Mouse (Mus musculus): ENCODE results near the gene Zer1.

DNA sequence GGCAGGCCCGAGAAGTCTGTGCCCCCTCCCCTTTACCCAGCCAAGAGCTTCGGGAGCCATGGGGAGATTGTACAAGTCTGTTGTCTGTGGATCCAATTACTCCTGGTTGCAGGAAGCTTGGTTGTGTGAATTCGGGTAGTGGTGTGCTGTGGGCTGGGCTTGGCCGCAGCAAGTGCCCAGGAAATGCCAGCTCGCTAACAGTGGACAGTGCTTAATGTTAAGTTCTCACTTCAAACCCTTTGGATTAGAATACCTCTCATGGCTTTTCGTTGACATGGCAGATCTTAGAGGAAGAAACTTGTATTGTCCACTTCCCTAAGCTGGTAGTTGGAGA is 10.0 kb upstream of the Zer1 start:
- TF ChIP-seq CTCF (IDR thresholded peaks at IDR 0.05; ENCODE audit: control insufficient read depth, insufficient read depth, insufficient read length) = no peak
- no peak for TF ChIP-seq MAX (IDR thresholded peaks at IDR 0.05)
- TF ChIP-seq CEBPB (IDR thresholded peaks at IDR 0.05; ENCODE audit: low read depth) = no peak

Measured in C2C12 (cell line).